Mouse (Mus musculus): ENCODE measurements around the gene Pogz. TPM values are rescaled to one million over a fixed set of nuclear protein-coding genes. Genes with fewer than 3 reads are reported as not detected.

Pogz gene
- total RNA-seq, 2 experiments from 2014 or later: 27.5 to 29.2 TPM

DNA sequence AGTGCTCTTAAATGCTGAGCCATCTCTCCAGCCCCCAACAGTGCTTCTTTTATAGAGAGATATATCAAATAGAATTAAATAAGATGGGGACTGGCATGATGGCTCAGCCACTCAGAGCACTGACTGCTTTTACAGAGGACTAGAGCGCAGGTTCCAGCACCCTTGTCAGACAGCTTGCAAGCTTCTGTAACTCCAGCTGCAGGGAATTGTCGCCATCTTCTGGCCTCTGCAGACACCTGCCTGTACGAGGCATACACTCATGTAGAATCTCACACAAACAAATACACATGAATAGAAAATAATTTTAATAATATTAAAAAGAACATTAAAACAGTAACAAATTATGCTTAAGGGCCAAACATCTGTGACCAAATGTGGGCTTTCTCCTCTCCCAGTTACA, 13.3 kb upstream of the Pogz start:
- intact Hi-C loops (cut with DNase I): no loop called here
- no peak for DNase-seq

DNA sequence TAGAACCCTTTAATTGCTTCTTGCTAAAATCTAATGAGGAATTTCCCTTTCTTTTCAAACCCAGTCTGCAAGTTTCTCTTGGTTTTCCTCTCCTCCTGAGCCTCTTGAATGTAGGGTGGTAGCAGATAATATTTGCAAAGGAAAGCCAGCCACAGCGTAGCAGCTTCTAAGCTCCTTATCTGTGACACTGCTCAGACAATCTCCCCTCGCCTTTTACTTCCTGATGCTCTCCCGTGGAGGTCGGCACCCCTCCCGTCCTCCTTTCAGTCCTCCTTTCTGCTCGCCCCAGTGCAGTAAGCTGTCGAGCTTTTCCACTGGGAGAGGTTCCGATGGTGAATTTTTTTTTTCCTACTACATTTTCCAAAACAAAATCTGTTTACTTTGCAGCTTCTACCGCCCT, 5.3 kb upstream of the Pogz start:
- no peak for DNase-seq
- intact Hi-C loops (cut with DNase I): no loop called here

DNA sequence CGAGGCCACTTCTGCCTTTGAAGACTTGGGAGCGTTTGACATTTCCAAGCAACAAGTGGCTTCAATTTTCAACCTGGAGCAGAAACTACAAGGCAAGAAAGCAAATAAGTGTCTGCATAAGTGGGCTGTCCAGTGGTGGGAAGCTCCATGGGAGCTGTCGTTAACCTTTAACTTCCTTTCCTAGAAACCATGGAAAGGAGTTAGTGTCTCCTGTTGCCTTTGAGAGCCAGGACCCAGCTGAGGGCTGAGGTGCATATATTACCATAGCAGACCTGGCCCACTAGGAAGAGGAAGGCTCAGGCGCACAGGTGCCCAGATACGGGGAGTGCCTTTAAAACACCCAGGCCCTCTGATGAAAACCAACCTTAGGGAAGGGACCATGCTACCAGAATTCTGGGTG, 4.7 kb upstream of the Pogz start:
- no peak for DNase-seq
- intact Hi-C loops (cut with DNase I): no loop called here

DNA sequence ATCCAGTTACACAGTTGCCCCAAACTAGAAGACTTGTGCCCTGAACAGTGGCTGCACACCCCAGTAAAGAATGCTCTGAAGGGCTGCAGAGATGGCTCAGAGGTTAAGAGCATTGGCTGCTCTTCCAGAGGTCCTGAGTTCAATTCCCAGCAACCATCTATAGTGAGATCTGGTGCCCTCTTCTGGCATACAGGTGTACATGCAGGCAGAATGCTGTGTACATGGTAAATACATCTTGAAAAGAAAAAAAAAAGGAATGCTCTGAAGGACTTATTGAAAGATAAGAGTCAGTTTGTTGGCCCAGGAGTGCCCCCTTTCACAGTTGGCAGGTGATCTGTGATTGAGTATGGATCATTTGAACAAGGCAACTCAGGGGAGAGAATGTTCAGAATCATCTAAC, 4.0 kb upstream of the Pogz start:
- intact Hi-C loops (cut with DNase I): no loop called here

GRCm38 (mm10) chr3:94835396-94835795, 2.0 kb upstream of the Pogz start:
- intact Hi-C loops (cut with DNase I): loop anchor here (5.0 kb wide), 1 partner anchor 253 kb away; the partner anchor contains the start of gene Snx27
- DNase-seq: no peak

More for the DNA sequence above, 4.0 kb upstream of the Pogz start:
- no peak for DNase-seq

GRCm38 (mm10) chr3:94837959-94838496, 661 bp downstream of the Pogz start:
- intact Hi-C loops (cut with DNase I): loop anchor here (1.0 to 5.0 kb wide), 2 partner anchors 17 to 256 kb away; partner anchors contain the start of gene Snx27
- DNase-seq: peak; percentile 84 to 88

- intact Hi-C loops (cut with DNase I): loop anchor here (5.0 kb wide), 1 partner anchor 256 kb away; the partner anchor contains the start of gene Snx27
- DNase-seq: peak; percentile 40 to 55
Observed at GRCm38 (mm10) chr3:94838631-94839030, 1.3 kb downstream of the Pogz start.

DNA sequence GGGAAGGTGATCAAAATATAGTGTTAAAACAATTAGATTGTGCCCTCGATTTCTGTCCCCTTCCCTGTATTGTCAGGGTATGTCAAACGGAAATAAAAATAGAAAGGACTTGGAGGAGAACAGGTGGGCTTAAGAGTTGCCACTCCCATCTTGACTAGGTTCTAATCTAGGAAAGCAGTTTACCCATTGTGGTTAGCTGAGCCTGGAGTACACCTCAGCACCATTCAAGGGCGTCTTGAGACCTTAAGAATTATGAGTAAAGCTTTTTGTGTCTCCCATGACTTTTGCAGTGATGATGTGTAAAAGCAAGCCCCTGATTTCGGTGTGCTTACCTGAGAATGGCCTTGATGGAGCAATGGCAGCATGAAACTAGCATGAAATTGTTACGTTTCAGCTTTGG, 1.7 kb downstream of the Pogz start:
- intact Hi-C loops (cut with DNase I): loop anchor here (5.0 kb wide), 1 partner anchor 257 kb away; the partner anchor contains the start of gene Snx27
- no peak for DNase-seq

DNA sequence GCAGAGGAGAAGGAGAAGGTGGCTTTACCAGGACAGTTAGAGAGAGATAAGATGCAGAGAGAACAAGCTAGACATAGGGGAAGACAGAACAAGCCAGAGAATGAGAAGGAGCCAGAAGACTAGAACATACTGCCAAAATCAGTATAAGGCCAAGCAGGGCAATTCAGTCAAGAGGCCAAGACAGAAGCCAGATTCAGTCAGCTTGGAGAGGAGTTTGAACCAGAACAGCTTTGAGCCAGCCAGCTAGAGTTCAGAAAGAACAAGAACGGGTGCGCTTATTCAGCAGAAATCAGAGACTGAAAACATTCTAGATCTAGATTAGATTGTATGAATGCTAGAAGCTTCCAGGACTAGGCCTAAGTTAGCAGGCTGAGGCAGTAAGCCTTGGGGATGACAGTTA, 10.0 kb downstream of the Pogz start:
- intact Hi-C loops (cut with DNase I): loop anchor here (5.0 to 10.0 kb wide), 2 partner anchors 235 to 403 kb away; partner anchors contain the start of genes Mrpl9 and Oaz3
- no peak for DNase-seq

GRCm38 (mm10) chr3:94849338-94849737, 12.0 kb downstream of the Pogz start:
- intact Hi-C loops (cut with DNase I): loop anchor here (2.0 to 10.0 kb wide), 3 partner anchors 39 to 405 kb away; partner anchors contain the start of genes Mrpl9 and Oaz3
- DNase-seq: peak; percentile 68 to 82

- DNase-seq: no peak
- intact Hi-C loops (cut with DNase I): no loop called here
Observed at GRCm38 (mm10) chr3:94851731-94852130, 14.4 kb downstream of the Pogz start.

- DNase-seq: no peak
- intact Hi-C loops (cut with DNase I): no loop called here
Observed at GRCm38 (mm10) chr3:94852215-94852614, 14.8 kb downstream of the Pogz start.

GRCm38 (mm10) chr3:94859471-94859870, 22.1 kb downstream of the Pogz start:
- DNase-seq: no peak
- intact Hi-C loops (cut with DNase I): no loop called here

- intact Hi-C loops (cut with DNase I): no loop called here
- no peak for DNase-seq
Observed at GRCm38 (mm10) chr3:94869011-94869410, 31.6 kb downstream of the Pogz start.

GRCm38 (mm10) chr3:94878618-94879017, 41.3 kb downstream of the Pogz start:
- intact Hi-C loops (cut with DNase I): no loop called here
- DNase-seq: no peak

DNA sequence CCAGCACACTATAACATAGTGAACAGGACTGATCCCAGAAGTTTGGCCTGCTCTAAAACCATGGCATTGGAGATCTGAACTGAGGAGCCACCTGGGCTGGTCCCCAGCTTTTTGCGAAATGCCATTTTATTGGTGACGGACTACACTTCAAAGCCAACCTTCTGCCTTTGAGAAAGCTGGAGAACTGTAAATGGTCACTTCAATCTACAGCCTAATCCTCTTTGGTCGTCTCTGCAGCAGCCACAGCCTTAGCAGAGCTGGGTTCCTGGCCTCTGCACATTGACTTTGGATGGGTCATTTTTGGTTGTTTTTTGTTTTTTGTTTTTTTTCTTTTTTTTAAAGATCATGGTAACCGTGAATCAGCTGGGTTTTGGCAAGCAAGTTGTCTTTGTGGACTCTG, 44.5 kb downstream of the Pogz start:
- no peak for DNase-seq
- intact Hi-C loops (cut with DNase I): no loop called here

GRCm38 (mm10) chr3:94882579-94882978, 45.2 kb downstream of the Pogz start:
- intact Hi-C loops (cut with DNase I): no loop called here

DNA sequence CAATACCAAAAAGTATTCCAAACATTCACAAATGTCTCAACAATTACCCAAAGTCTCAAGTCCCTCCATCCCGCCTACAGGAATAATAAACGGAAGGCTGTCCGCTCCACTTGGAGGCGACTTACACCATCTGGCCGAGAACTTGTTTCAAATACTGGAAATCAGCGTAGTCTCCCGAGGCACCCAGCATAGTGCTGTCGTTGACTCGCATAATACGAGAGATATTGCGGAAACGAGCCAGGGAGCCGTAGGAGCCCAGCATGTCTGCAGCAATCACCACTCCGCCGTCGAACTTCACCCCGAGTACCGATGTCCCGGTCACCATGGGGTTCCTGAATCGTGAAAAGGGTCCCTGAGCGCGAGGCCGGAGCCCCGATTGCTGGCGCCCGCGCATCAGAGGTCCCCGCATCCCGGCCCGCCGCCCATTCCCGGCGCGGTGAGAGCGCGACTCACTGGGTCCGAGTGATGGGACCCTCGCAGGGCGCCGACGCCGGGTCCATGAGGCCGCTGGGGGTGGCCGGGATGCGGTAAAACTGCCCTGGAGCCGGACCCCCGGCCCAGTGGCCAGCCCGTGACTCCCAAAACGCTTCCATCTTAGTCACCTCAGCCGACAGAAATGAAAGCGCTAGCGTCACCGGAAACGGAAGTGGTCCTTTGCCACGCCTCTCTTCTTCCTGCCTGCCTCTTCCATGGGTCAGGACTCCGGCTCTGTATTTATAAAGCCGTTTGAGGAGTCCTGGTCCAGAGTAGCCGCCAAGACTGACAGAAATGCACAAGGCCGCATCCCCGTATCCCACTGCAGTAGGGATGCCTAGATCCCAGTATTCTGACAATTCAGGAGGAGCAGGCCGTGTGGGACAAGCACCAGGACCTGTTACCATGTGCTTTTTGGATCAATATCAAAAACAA, 49.2 kb downstream of the Pogz start, which contains the start of gene Psmb4:
TSS of gene Psmb4 (minus strand) at position 646 of the 909 bp plus-strand sequence.
- intact Hi-C loops (cut with DNase I): loop anchor here (5.0 kb wide), 1 partner anchor 111 kb away; no protein-coding TSS in a partner anchor
- peak; percentile 91 to 94 for DNase-seq

More at GRCm38 (mm10) chr3:94882579-94882978, 45.2 kb downstream of the Pogz start:
- no peak for DNase-seq

DNA sequence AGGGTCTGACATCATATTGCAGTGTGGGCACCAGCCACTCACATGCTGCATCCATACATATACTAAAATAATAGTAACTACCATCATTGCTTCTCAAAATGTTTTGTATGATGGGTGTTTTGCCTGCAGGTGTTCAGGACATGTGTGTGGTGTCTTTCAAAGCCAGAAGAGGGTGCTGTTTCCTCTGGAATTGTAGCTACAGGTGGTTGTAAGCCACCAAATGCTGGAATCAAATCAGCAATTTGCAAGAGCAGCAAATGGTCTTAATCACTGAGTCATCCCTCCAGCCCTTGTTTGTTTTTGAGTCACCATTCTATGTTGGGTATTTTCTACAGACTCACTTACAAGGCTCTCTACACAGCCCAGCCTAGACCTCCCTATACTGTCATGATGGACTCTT, 51.2 kb downstream of the Pogz start:
- intact Hi-C loops (cut with DNase I): loop anchor here (2.0 to 5.0 kb wide), 2 partner anchors 14 to 109 kb away; no protein-coding TSS in a partner anchor
- DNase-seq: peak; percentile 42 to 61

- DNase-seq: no peak
- intact Hi-C loops (cut with DNase I): no loop called here
Observed at GRCm38 (mm10) chr3:94894076-94894475, 56.7 kb downstream of the Pogz start.

- intact Hi-C loops (cut with DNase I): loop anchor here (1.0 to 10.0 kb wide), 4 partner anchors 14 to 445 kb away; no protein-coding TSS in a partner anchor
- DNase-seq: peak; percentile 65 to 76
Observed at GRCm38 (mm10) chr3:94902747-94903146, 65.4 kb downstream of the Pogz start.

Data from heart, postnatal 10 days (tissue).